Mouse (Mus musculus): ENCODE results near the gene Slc43a2. TPM values are rescaled to one million over a fixed set of nuclear protein-coding genes. Genes with fewer than 3 reads are reported as not detected.
A peak's percentile ranks its signal among the peaks of the same experiment; 100 is the strongest.

Gene Slc43a2
- polyA plus RNA-seq, 1 experiment from 2014 or later: 4.3 TPM

GRCm38 (mm10) chr11:75585978-75586377 is 54.5 kb downstream of the Slc43a2 start:
- Histone ChIP-seq H3K9me3 (replicated peaks; ENCODE audit: control insufficient read depth, low read length) (no peaks in the 10 kb centered on the region), H3K4me2 (ENCODE audit: low read depth, low read length) (no peak overlapping the region), H3K27me3 (ENCODE audit: control insufficient read depth, insufficient read depth, low read length) (no peaks in the 10 kb centered on the region), H3K4me3 (ENCODE audit: low read length) (no peak overlapping the region), H3K4me1 (ENCODE audit: control insufficient read depth, insufficient read depth, low read length) (peaks cover 13% of the 10 kb centered on the region), H3K9ac (ENCODE audit: low read length) (no peak overlapping the region), H3K27ac (ENCODE audit: low read length) (no peak overlapping the region), H3K36me3 (ENCODE audit: control insufficient read depth, insufficient read depth) (no peaks in the 10 kb centered on the region)
- 68% methylated on average over 5 of the region's 5 CpGs for WGBS
- no peak for ATAC-seq (replicated peaks; ENCODE audit: extremely low read depth, insufficient read depth, low FRiP score)

- Histone ChIP-seq H3K4me1 (ENCODE audit: control insufficient read depth, insufficient read depth, low read length) (peaks cover 13% of the 10 kb centered on the region), H3K4me2 (ENCODE audit: low read depth, low read length) (no peak overlapping the region), H3K27me3 (ENCODE audit: control insufficient read depth, insufficient read depth, low read length) (no peaks in the 10 kb centered on the region), H3K27ac (ENCODE audit: low read length) (no peak overlapping the region), H3K4me3 (ENCODE audit: low read length) (no peak overlapping the region), H3K9ac (ENCODE audit: low read length) (no peak overlapping the region), H3K9me3 (replicated peaks; ENCODE audit: control insufficient read depth, low read length) (no peaks in the 10 kb centered on the region), H3K36me3 (ENCODE audit: control insufficient read depth, insufficient read depth) (no peaks in the 10 kb centered on the region)
- ATAC-seq (replicated peaks; ENCODE audit: extremely low read depth, insufficient read depth, low FRiP score): no peak
- WGBS: 83% methylated on average over 5 of the region's 5 CpGs
Measured at GRCm38 (mm10) chr11:75586963-75587362, 55.5 kb downstream of the Slc43a2 start.

- Histone ChIP-seq H3K9me3 (replicated peaks; ENCODE audit: control insufficient read depth, low read length) (no peaks in the 10 kb centered on the region), H3K27ac (ENCODE audit: low read length) (peak within 1 kb of the TSS; percentile 88), H3K4me1 (ENCODE audit: control insufficient read depth, insufficient read depth, low read length) (peaks cover 17% of the 10 kb centered on the region), H3K4me2 (ENCODE audit: low read depth, low read length) (peak within 1 kb of the TSS; percentile 96), H3K36me3 (ENCODE audit: control insufficient read depth, insufficient read depth) (peaks cover 2% of the 10 kb centered on the region; the same call in 1 of the 2 replicates), H3K27me3 (ENCODE audit: control insufficient read depth, insufficient read depth, low read length) (no peaks in the 10 kb centered on the region), H3K4me3 (ENCODE audit: low read length) (peak within 1 kb of the TSS; percentile 94), H3K9ac (ENCODE audit: low read length) (peak within 1 kb of the TSS; percentile 93)
- 4% methylated on average over 49 of the region's 49 CpGs for WGBS
- peak; percentile 95 for ATAC-seq (replicated peaks; ENCODE audit: extremely low read depth, insufficient read depth, low FRiP score)
Measured at GRCm38 (mm10) chr11:75587493-75588284, 56.2 kb downstream of the Slc43a2 start, which contains the start of gene Pitpna. TSS of gene Pitpna (plus strand) at chr11:75588097.

- H3K27ac ChIP-seq (ENCODE audit: low read length): peak overlapping the region; percentile 88
- H3K27me3 ChIP-seq (ENCODE audit: control insufficient read depth, insufficient read depth, low read length): no peaks in the 10 kb centered on the region
- H3K36me3 ChIP-seq (ENCODE audit: control insufficient read depth, insufficient read depth): peaks cover 8% of the 10 kb centered on the region; the same call in 1 of the 2 replicates
- ATAC-seq (replicated peaks; ENCODE audit: extremely low read depth, insufficient read depth, low FRiP score): peak; percentile 83
- peaks cover 17% of the 10 kb centered on the region for H3K4me1 ChIP-seq (ENCODE audit: control insufficient read depth, insufficient read depth, low read length)
- peak overlapping the region; percentile 93 for H3K9ac ChIP-seq (ENCODE audit: low read length)
- H3K9me3 ChIP-seq (replicated peaks; ENCODE audit: control insufficient read depth, low read length): no peaks in the 10 kb centered on the region
- under 1% methylated on average over 37 of the region's 37 CpGs for WGBS
- peak overlapping the region; percentile 94 for H3K4me3 ChIP-seq (ENCODE audit: low read length)
- peak overlapping the region; percentile 96 for H3K4me2 ChIP-seq (ENCODE audit: low read depth, low read length)
Measured at GRCm38 (mm10) chr11:75588285-75588941, 56.9 kb downstream of the Slc43a2 start.

GRCm38 (mm10) chr11:75592612-75593011 is 61.1 kb downstream of the Slc43a2 start:
- 62% methylated on average over 5 of the region's 5 CpGs for WGBS

GRCm38 (mm10) chr11:75594431-75594830 is 62.9 kb downstream of the Slc43a2 start:
- no peak overlapping the region for H3K27ac ChIP-seq (ENCODE audit: low read length)
- H3K4me1 ChIP-seq (ENCODE audit: control insufficient read depth, insufficient read depth, low read length): peaks cover 19% of the 10 kb centered on the region
- H3K9ac ChIP-seq (ENCODE audit: low read length): no peak overlapping the region
- H3K4me3 ChIP-seq (ENCODE audit: low read length): no peak overlapping the region
- no peak for ATAC-seq (replicated peaks; ENCODE audit: extremely low read depth, insufficient read depth, low FRiP score)
- H3K27me3 ChIP-seq (ENCODE audit: control insufficient read depth, insufficient read depth, low read length): no peaks in the 10 kb centered on the region
- peaks cover 23% of the 10 kb centered on the region for H3K36me3 ChIP-seq (ENCODE audit: control insufficient read depth, insufficient read depth)
- no peak overlapping the region for H3K4me2 ChIP-seq (ENCODE audit: low read depth, low read length)
- WGBS: 80% methylated on average over 9 of the region's 9 CpGs
- H3K9me3 ChIP-seq (replicated peaks; ENCODE audit: control insufficient read depth, low read length): no peaks in the 10 kb centered on the region

More at GRCm38 (mm10) chr11:75592612-75593011, 61.1 kb downstream of the Slc43a2 start:
- Histone ChIP-seq H3K4me2 (ENCODE audit: low read depth, low read length) (no peak overlapping the region), H3K36me3 (ENCODE audit: control insufficient read depth, insufficient read depth) (peaks cover 14% of the 10 kb centered on the region), H3K9me3 (replicated peaks; ENCODE audit: control insufficient read depth, low read length) (no peaks in the 10 kb centered on the region), H3K27ac (ENCODE audit: low read length) (no peak overlapping the region), H3K4me3 (ENCODE audit: low read length) (no peak overlapping the region), H3K9ac (ENCODE audit: low read length) (no peak overlapping the region), H3K4me1 (ENCODE audit: control insufficient read depth, insufficient read depth, low read length) (peaks cover 29% of the 10 kb centered on the region), H3K27me3 (ENCODE audit: control insufficient read depth, insufficient read depth, low read length) (no peaks in the 10 kb centered on the region)
- no peak for ATAC-seq (replicated peaks; ENCODE audit: extremely low read depth, insufficient read depth, low FRiP score)

DNA sequence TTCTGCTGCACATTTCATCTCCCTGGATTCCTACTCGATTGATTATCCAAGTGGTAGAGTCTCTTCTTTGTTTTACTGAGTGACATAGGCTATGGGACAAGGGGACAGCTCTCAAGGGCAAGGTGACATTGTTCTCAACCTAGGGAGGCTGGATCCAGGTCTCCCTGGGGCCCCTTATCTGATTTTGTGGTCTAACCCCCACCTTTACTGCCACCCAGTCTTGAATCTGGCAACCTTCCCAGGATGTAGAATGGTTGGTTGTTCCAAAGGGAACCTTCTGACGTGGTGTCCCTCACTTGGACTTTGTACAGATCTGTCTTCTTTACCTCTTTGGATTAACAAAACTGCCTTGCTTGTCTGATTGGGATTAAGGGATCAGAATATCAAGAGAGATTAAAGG is 63.9 kb downstream of the Slc43a2 start:
- no peak for ATAC-seq (replicated peaks; ENCODE audit: extremely low read depth, insufficient read depth, low FRiP score)
- Histone ChIP-seq H3K9me3 (replicated peaks; ENCODE audit: control insufficient read depth, low read length) (no peaks in the 10 kb centered on the region), H3K4me2 (ENCODE audit: low read depth, low read length) (no peak overlapping the region), H3K9ac (ENCODE audit: low read length) (no peak overlapping the region), H3K27me3 (ENCODE audit: control insufficient read depth, insufficient read depth, low read length) (no peaks in the 10 kb centered on the region), H3K36me3 (ENCODE audit: control insufficient read depth, insufficient read depth) (peaks cover 29% of the 10 kb centered on the region), H3K4me3 (ENCODE audit: low read length) (no peak overlapping the region), H3K27ac (ENCODE audit: low read length) (0 out of 2 replicates have a peak overlapping the region, but pooled peaks have one; percentile 7), H3K4me1 (ENCODE audit: control insufficient read depth, insufficient read depth, low read length) (peaks cover 19% of the 10 kb centered on the region)
- 51% methylated on average over 2 of the region's 2 CpGs for WGBS

GRCm38 (mm10) chr11:75595816-75596215 is 64.3 kb downstream of the Slc43a2 start:
- Histone ChIP-seq H3K27ac (ENCODE audit: low read length) (no peak overlapping the region), H3K4me1 (ENCODE audit: control insufficient read depth, insufficient read depth, low read length) (peaks cover 19% of the 10 kb centered on the region), H3K4me3 (ENCODE audit: low read length) (no peak overlapping the region), H3K9ac (ENCODE audit: low read length) (no peak overlapping the region), H3K9me3 (replicated peaks; ENCODE audit: control insufficient read depth, low read length) (no peaks in the 10 kb centered on the region), H3K27me3 (ENCODE audit: control insufficient read depth, insufficient read depth, low read length) (no peaks in the 10 kb centered on the region), H3K4me2 (ENCODE audit: low read depth, low read length) (no peak overlapping the region), H3K36me3 (ENCODE audit: control insufficient read depth, insufficient read depth) (peaks cover 33% of the 10 kb centered on the region)
- WGBS: 75% methylated on average over 7 of the region's 7 CpGs
- no peak for ATAC-seq (replicated peaks; ENCODE audit: extremely low read depth, insufficient read depth, low FRiP score)

- no peaks in the 10 kb centered on the region for H3K9me3 ChIP-seq (replicated peaks; ENCODE audit: control insufficient read depth, low read length)
- no peaks in the 10 kb centered on the region for H3K27me3 ChIP-seq (ENCODE audit: control insufficient read depth, insufficient read depth, low read length)
- H3K4me3 ChIP-seq (ENCODE audit: low read length): no peak overlapping the region
- H3K4me2 ChIP-seq (ENCODE audit: low read depth, low read length): no peak overlapping the region
- H3K4me1 ChIP-seq (ENCODE audit: control insufficient read depth, insufficient read depth, low read length): peaks cover 19% of the 10 kb centered on the region
- H3K9ac ChIP-seq (ENCODE audit: low read length): no peak overlapping the region
- no peak overlapping the region for H3K27ac ChIP-seq (ENCODE audit: low read length)
- H3K36me3 ChIP-seq (ENCODE audit: control insufficient read depth, insufficient read depth): peaks cover 42% of the 10 kb centered on the region
- no peak for ATAC-seq (replicated peaks; ENCODE audit: extremely low read depth, insufficient read depth, low FRiP score)
- WGBS: 48% methylated on average over 3 of the region's 3 CpGs
Measured at GRCm38 (mm10) chr11:75596726-75597255, 65.3 kb downstream of the Slc43a2 start.
